Mouse (Mus musculus): ENCODE measurements at regions not wholly inside any gene's neighbourhood (a gene's known extent, or its start where the extent isn't known, plus 50 kb on each side); places are given as distances from the start of the nearest gene placed in this dataset.
"Not testable (repeated sequence)": the region's sequence is repeated elsewhere in the genome, so short reads cannot be mapped to it uniquely, and the experiment has no call there.

DNA sequence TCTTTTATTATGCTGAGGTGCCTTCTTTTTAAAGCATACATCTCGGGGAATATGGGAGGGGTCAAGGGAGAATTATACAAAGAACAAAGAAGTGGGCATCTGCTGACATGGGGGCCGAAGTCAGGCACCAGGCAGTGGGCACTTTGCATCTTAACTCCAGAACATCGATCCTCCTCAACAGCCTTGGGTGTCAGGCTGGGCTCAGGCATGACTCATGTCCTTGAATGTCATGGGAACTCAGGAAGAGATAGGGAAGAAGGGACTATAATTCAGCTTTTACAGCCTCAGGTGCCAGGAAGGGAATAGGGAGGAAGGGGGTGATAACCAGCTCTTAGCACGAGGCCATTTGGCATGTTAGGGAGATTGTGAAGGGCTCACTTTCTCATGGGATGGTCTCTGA is 85.6 kb upstream of the Ptprz1 start:
- intact Hi-C loops (cut with DNase I; ENCODE audit: low total_unique reads), result not testable (repeated sequence)

DNA sequence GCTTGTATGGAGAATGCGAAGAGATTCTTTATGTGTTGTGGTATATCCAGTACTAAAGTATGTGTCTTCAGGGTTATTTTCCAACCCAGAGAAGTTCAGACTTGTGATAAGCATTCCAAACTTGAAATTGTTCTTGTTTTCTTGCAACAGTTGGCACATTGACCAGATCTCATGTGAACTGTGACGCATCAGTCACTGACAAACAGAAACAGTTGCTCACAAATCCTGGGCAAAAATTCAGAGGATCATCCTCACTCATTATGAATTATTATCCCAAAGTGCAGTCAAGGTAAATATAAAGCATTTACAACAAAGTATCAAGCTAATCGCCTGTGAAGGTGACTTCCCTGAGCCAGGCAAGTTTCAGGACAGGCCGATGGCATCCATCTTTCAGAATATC is 83.5 kb upstream of the Ptprz1 start:
- intact Hi-C loops (cut with DNase I; ENCODE audit: low total_unique reads), result no loop called here
- no peak for DNase-seq

More for the DNA sequence above, 85.6 kb upstream of the Ptprz1 start:
- DNase-seq, result not testable (repeated sequence)

DNA sequence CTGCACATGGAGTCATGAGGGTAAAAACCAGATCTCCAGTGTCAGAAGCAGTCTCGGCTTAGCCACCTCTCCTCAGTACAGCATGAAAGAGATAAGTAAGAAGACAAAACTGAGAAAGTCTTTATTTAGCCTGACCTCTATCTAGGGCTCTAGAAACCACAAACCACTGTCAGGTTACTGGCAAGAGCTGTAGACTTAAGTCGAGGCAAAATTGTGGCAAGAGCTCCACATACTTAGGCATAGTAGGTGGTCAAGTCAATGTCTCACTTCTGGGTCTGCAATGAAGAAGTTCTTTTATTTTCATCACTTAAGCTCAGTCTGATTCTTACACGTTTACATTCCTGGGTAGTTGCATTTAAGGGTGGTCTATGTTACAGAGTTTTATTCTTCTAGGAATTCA is 82.7 kb upstream of the Ptprz1 start:
- intact Hi-C loops (cut with DNase I; ENCODE audit: low total_unique reads), result no loop called here

DNA sequence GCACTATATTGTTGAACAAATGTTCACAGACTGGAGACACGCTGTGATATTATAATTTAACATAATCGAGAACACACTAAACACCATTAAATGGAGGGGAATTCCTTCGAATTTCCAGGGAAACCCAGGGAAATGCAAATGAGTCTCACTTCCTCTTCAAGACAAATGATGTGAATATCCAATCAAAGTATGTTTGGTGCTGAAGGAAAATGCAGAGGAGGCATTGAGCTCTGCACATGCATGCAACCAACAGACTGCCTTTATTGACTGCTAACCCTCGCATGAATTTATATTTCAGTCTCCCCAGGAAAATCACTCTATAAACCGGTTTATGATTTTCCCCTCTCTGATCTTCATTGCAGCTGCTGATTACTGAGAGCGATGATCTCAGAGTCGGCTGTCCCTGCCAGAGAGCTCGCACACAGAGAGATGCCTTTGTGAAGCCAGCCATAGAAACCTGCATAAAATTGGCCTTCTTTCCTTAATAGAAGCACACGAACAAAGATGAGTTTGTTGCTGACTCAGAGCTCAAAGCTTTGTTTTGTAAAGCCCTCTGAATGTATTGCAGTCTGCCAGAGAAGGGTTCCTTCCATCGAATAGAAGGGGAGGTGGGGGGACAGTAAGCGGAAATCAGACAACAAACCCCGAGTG is 81.1 kb upstream of the Ptprz1 start:
- DNase-seq, result peak; percentile 15
- intact Hi-C loops (cut with DNase I; ENCODE audit: low total_unique reads), result no loop called here

More for the DNA sequence above, 82.7 kb upstream of the Ptprz1 start:
- no peak for DNase-seq

DNA sequence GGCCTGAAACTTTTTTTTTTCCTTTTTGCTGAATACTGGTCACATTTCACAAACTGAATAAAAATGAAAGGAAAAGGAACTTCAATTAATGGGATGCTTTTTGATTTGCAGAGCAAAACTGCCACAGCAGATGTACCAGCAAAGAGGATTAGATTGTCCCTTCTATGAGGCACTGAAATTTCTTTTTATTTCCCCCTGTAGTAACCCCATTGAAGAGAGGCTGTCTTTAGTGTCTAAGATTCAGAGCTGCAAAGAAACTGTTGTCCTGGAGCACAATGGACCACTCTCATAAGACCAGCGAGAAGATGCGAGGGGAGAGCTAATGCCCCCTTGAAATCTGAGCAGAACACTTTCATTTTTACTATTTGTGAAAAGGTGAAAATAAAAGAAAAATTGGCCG is 80.5 kb upstream of the Ptprz1 start:
- DNase-seq, result no peak
- intact Hi-C loops (cut with DNase I; ENCODE audit: low total_unique reads), result no loop called here

DNA sequence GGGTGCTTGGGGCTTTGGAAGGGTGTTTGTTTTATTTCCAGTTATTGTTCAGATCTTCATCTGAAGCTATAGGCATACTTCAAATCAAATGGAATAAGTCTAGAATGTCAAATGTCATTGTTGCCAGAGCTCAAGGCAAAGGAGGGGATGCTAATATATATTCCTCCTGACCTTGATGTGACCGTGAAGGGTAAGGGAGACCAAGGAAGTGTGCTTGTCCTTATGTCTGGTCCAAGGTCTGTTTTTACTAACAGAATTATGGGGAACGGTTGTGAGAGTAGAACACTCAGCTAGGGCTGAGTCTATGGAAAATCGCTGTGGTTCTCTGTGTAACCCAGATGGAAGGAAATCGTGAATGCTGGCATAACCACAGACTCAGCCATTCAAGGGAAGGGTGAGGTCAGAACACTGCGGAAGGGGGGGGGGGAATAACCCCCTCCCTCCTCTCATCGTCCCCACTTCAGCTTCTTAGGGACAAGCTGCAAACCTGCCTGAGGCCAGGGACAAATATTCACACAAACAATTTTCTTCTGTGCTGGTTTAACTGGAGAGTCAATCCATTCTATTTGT is 79.9 kb upstream of the Ptprz1 start:
- DNase-seq, result no peak
- intact Hi-C loops (cut with DNase I; ENCODE audit: low total_unique reads), result no loop called here

DNA sequence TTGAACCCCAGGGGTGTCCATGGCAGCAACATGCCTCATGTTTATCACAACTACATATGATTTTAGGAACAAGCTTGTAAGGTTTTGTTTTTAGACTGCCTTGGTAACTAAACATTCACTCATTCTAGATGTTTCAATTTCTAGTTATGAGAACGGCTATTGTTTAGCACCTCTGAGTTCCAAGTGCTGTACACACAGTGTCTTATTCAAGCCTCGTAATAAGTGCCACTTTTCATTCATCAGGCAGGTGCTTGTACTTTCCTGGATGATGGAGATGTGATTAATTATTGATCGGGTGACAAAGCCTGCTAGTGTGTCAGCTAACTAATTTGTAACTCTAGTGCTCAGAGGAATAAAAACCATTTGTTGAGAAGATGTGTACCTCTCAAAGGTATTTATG is 73.4 kb upstream of the Ptprz1 start:
- intact Hi-C loops (cut with DNase I; ENCODE audit: low total_unique reads), result no loop called here
- DNase-seq, result no peak

DNA sequence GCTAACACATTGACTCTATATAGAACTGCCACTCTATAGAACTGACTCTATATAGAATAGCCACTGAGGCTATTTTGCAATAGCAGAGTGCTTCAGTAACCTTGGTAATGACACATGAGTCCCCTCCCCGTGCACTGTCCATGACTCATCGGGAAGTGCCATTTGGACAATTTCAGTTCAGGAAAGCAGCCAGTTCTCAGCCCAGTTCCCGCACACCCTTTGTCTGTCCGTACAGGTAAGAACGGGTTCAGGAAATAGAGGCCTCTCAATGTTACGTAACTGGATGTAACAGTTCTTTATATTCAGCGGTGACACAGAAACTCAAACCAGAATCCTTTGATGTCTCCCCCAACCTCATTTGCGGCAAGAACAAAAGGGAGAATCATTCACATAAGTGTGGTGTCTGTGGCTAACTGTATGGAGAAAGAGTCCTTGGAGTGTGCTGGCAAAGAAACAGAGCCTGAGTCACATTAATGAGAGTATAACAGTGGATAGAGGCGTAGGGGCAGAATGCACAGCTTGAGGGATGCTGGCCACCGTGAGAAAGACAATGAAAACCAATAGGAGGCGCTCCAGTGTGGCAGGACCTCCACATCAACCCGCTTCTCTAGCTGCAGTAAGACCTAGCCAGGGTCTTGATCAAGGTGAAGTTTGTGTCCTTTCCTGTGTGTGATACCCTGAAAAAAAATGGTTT is 72.8 kb upstream of the Ptprz1 start:
- intact Hi-C loops (cut with DNase I; ENCODE audit: low total_unique reads), result no loop called here
- no peak for DNase-seq

DNA sequence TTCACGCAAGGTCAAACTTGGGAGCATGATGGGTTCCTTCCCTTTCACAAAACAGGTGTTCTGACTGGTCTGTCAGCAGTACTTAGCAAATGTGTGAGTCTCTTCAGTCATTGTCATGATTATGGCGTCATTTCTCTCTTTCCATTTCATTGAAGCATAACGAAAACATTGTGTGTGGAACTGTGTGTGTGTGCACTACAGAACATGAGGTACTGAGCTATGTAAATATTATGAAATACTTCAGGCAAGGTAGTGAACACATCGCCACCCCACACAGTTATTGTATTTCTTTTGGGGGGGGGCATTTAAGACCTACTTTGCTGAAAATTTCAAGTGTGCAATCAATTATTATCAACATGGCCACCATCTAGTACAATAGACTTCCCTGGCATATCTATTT is 71.4 kb upstream of the Ptprz1 start:
- intact Hi-C loops (cut with DNase I; ENCODE audit: low total_unique reads), result no loop called here
- no peak for DNase-seq

DNA sequence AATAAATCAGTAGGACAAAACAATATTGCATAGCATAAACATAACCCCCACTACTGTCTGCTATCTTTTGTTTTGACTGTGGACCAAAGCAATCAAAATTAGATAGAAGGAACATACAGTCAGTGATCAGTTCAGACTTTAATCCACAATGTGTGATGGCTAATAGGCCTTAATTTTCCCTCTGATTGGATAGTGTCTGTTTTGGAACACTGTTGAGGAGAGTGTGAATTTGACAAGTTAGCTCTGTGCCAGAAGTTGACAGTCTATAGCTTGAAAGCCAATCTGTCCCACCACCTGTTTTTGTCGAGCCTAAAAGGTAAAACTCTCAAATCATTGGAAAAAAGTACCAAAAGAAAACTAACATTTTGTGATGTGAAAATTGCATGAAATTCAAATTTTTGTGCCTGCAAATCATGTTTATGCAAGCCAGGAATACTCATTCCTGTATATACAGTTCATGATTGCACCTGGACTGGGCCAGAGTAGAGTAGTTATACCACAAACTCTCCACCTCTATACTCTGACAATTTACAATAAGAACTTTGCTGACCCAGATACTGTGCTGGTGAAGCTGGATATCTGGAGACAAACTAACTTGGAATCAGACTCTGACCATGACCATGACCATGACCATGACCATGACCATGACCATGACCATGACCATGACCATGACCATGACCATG is 50.1 kb upstream of the Ptprz1 start:
- DNase-seq, result no peak
- intact Hi-C loops (cut with DNase I; ENCODE audit: low total_unique reads), result no loop called here

Small RNA genes in the stretch of these regions (microRNA-seq; reads per million reads assigned to microRNA genes)
- 0 reads per million in 2 experiments for gene Gm25942

Measured in gastrocnemius, postnatal 14 days (tissue).